Mouse (Mus musculus) cortical plate, adult 2 months (tissue): Measurements from ENCODE around the gene Pdss2.

Experiments
- CTCF ChIP-seq: fragments of 200-500 bp; IDR thresholded peaks from 2 replicates; pipeline ENCODE4 v1.5.1; 2011; ENCODE audit warnings: mild to moderate bottlenecking, control low read depth, low read length; ENCODE audit not compliant: insufficient read depth; ENCODE audit errors: extremely low read depth
- POLR2A ChIP-seq: fragments of 200-500 bp; IDR thresholded peaks from 2 replicates; pipeline ENCODE4 v1.6.1; 2011; ENCODE audit warnings: mild to moderate bottlenecking, low read length, control low read depth; ENCODE audit not compliant: insufficient read depth; ENCODE audit errors: extremely low read depth

DNA sequence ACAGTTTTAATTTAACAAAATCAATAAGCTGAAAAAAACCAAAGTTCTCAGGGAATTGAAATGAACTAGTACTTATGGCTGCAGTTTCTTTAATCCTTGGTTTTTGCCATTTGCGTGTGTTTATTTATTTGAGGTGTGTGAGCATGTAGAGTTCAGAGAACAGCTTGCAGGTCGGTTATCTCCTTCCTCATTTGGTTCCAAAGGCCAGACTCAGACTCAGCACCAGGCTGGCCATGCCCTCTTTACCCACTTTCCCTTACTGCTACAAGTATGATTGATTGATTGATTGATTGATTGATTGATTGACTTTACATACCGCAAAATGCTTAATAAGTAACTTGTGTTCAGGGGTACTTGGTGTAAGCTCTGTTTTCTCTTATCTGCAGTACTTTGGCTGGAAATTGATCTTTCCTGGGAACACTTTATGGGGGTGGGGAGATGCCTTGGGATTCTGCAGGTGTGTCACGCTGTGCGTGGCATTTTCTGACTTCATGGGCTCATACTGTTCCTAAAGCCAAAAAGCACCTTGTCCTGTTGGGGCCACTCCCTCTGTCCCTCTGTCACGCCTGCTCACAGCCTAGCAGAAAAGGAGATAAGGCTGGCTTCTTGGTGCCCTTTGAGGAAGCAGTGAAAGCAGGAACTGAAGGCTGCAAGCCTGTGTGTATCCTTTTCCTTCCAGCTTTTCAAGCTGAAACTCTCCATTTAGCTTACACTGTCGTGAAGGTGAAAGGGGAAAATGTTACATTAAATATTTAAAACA, 91.6 kb downstream of the Pdss2 start:
- no peak for TF ChIP-seq POLR2A
- TF ChIP-seq CTCF, result no peak
